Mouse (Mus musculus): Measurements from ENCODE around the gene Itgam. TPM values are rescaled to one million over a fixed set of nuclear protein-coding genes. Genes with fewer than 3 reads are reported as not detected.

The Itgam gene
- polyA plus RNA-seq (2012; fragmentation: generic; extraction: Trizol): not detected

DNA sequence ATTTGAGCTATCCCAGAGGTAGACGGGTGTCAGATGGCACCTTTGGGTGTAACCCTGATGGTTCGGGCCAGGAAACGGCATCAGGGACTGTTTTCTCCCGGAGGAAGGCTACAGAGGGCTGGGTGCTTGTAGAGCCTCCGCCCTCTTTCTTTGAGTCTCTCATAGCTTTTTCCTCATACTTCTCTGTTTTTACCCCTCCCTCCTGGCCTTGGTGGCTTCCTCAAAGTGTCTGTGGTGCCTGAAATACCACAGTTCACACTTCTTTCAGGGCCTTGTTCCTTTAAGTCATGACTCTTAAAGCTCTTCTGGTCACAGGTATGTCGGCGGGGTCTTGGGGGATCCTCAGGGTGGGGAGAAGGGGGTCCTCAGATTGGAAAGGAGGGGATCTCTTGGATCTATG is at the start of gene Itgam, which contains the start of gene Gm49368:
Itgam (plus strand) TSS at position 185 of the 400 bp plus-strand sequence.
Gm49368 (plus strand) TSS at position 228 of the 400 bp plus-strand sequence.

DNA sequence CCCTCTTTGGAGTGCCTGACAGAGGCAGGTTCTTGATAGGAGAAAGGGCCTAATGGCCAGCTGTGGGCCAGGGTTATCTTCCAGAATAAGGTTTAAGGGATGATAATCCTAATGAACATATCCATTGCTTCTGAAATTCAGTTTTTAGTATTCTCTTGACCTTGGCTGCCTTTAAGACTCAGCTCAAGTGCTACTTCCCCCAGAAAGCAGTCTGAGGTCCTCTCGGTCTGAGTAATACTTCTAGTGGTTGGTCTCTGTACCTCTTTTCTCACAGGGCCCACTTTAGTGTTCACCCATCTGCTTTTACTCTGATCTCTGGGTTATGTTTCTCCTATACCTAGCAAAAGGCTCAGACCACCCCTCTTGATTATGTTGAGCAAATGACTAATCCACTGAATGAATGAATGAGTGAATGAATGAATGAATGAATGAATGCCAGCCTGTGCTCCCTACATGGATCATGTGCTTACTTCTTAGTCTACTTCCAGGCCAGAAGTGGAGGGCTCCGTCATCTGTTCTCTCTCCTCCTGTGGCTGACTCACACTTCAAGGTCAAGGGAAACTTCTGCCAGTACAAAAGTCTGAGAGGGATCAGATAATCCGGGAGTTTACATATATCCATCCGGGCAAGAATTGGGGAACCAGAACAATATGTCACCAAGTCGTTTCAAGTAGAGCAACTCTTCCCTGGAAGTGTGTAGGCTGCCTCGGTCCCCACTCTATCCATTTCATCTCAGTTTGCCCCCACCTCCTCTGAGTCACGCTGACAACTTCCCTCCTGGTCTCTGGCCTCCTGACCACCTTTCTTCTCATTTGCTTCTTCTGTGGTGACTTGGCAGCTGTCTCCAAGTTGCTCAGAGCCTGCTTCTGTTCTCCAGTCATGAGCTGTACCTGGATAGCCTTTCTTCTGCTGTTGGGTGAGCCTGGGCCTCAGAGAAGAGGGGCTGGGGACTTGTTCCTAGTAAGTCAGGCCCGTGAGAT is 66.6 kb downstream of the Itgam start, which contains the start of gene Itgax:
Itgax (plus strand) TSS at position 807 of the 980 bp plus-strand sequence.

DNA sequence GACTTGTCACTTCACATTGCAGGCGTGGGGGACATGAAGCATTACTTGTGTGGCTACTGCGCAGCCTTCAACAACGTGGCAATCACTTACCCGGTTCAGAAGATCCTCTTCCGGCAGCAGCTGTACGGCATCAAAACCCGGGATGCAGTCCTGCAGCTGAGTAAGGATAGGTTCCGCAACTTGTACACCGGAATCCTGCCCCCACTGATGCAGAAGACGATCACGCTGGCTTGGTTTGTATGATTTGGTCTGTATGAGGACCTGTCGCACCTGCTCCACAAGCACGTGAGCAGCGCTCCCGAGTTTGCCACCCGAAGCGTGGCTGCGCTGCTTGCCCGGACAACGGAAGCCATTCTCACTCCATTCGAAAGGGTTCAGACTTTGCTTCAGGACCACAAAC is 91.6 kb downstream of the Itgam start, which contains the start of gene Itgad:
Itgad (plus strand) TSS at position 301 of the 400 bp plus-strand sequence.

Other genes with a start within 250 kb of the Itgam start
- gene Stx4a, start 238.3 kb upstream of the Itgam start, polyA plus RNA-seq (2012; fragmentation: generic; extraction: Trizol): 10 to 100 TPM; 23.3 to 77.8 TPM
- under 1 TPM in 1 of 2 experiments, not detected in 1; 0.35 TPM for gene Stx1b, start 238.1 kb upstream of the Itgam start, polyA plus RNA-seq (2012; fragmentation: generic; extraction: Trizol)
- gene Zfp646, start 186.4 kb upstream of the Itgam start, polyA plus RNA-seq (2012; fragmentation: generic; extraction: Trizol): 10 to 100 TPM in 1 of 2 experiments, 1 to 10 TPM in 1; 2.0 to 13.2 TPM
- 10 to 100 TPM; 10.9 to 12.1 TPM for gene Zfp668, start 185.8 kb upstream of the Itgam start, polyA plus RNA-seq (2012; fragmentation: generic; extraction: Trizol)
- gene Prss53, start 171.7 kb upstream of the Itgam start, polyA plus RNA-seq (2012; fragmentation: generic; extraction: Trizol): 1 to 10 TPM in 1 of 2 experiments, under 1 TPM in 1; 0.22 to 2.9 TPM
- gene Gm21974, start 167.2 kb upstream of the Itgam start, polyA plus RNA-seq (2012; fragmentation: generic; extraction: Trizol): not detected
- 100 to 1,000 TPM in 1 of 2 experiments, 10 to 100 TPM in 1; 75.2 to 309 TPM for gene Vkorc1, start 167.0 kb upstream of the Itgam start, polyA plus RNA-seq (2012; fragmentation: generic; extraction: Trizol)
- gene Bckdk, start 158.6 kb upstream of the Itgam start, polyA plus RNA-seq (2012; fragmentation: generic; extraction: Trizol): 10 to 100 TPM; 53.8 to 95.6 TPM
- 10 to 100 TPM in 1 of 2 experiments, 1 to 10 TPM in 1; 8.2 to 22.4 TPM for gene Kat8, start 150.1 kb upstream of the Itgam start, polyA plus RNA-seq (2012; fragmentation: generic; extraction: Trizol)
- under 1 TPM in 1 of 2 experiments, not detected in 1; 0.05 TPM for gene Prss8, start 132.5 kb upstream of the Itgam start, polyA plus RNA-seq (2012; fragmentation: generic; extraction: Trizol)
- gene Prss36, start 115.9 kb upstream of the Itgam start, polyA plus RNA-seq (2012; fragmentation: generic; extraction: Trizol): 10 to 100 TPM in 1 of 2 experiments, 1 to 10 TPM in 1; 4.6 to 11.2 TPM
- gene Fus, start 95.2 kb upstream of the Itgam start, polyA plus RNA-seq (2012; fragmentation: generic; extraction: Trizol): 100 to 1,000 TPM; 140 to 298 TPM
- under 1 TPM; 0.01 to 0.28 TPM for gene Pycard, start 68.8 kb upstream of the Itgam start, polyA plus RNA-seq (2012; fragmentation: generic; extraction: Trizol)
- under 1 TPM; 0.02 to 0.72 TPM for gene Trim72, start 58.7 kb upstream of the Itgam start, polyA plus RNA-seq (2012; fragmentation: generic; extraction: Trizol)
- gene Gm49368, start within 50 bp of the Itgam start, polyA plus RNA-seq (2012; fragmentation: generic; extraction: Trizol): not detected
- not detected for gene Itgax, start 66.9 kb downstream of the Itgam start, polyA plus RNA-seq (2012; fragmentation: generic; extraction: Trizol)
- gene Itgad, start 91.7 kb downstream of the Itgam start, polyA plus RNA-seq (2012; fragmentation: generic; extraction: Trizol): not detected
- under 1 TPM; 0.14 to 0.90 TPM for gene Cox6a2, start 143.7 kb downstream of the Itgam start, polyA plus RNA-seq (2012; fragmentation: generic; extraction: Trizol)
- 10 to 100 TPM; 12.7 to 12.8 TPM for gene Armc5, start 174.7 kb downstream of the Itgam start, polyA plus RNA-seq (2012; fragmentation: generic; extraction: Trizol)
- gene 9130023H24Rik, start 175.4 kb downstream of the Itgam start, polyA plus RNA-seq (2012; fragmentation: generic; extraction: Trizol): 1 to 10 TPM in 1 of 2 experiments, under 1 TPM in 1; 0.51 to 3.1 TPM
- 100 to 1,000 TPM in 1 of 2 experiments, 10 to 100 TPM in 1; 59.9 to 101 TPM for gene Tgfb1i1, start 184.2 kb downstream of the Itgam start, polyA plus RNA-seq (2012; fragmentation: generic; extraction: Trizol)
- gene Slc5a2, start 203.0 kb downstream of the Itgam start, polyA plus RNA-seq (2012; fragmentation: generic; extraction: Trizol): not detected
- gene BC017158, start 235.5 kb downstream of the Itgam start, polyA plus RNA-seq (2012; fragmentation: generic; extraction: Trizol): 10 to 100 TPM; 10.9 to 13.9 TPM